Mouse (Mus musculus): ENCODE results near the gene Gm44965. TPM values are rescaled to one million over a fixed set of nuclear protein-coding genes. Genes with fewer than 3 reads are reported as not detected.

Gene Gm44965
- polyA plus RNA-seq, 1 experiment from 2014 or later, result not detected

- Histone ChIP-seq H3K4me2 (no peak overlapping the region), H3K4me3 (replicated peaks) (no peak overlapping the region), H3K9me3 (no peaks in the 10 kb centered on the region), H3K36me3 (peaks cover 23% of the 10 kb centered on the region; the same call in 1 of the 2 replicates), H3K4me1 (replicated peaks) (peaks cover 14% of the 10 kb centered on the region), H3K27ac (peak overlapping the region; percentile 67; the same call in 1 of the 2 replicates), H3K9ac (replicated peaks) (no peak overlapping the region), H3K27me3 (no peaks in the 10 kb centered on the region)
- 82% methylated on average over 4 of the region's 4 CpGs for WGBS
- no peak; the same call in 1 of the 2 replicates for ATAC-seq (ENCODE audit: insufficient number of reproducible peaks, insufficient read depth, low FRiP score, low TSS enrichment, low read depth)
Observed at GRCm38 (mm10) chr6:48565693-48566310, 27.9 kb upstream of the Gm44965 start.

- 62% methylated on average over 5 of the region's 5 CpGs for WGBS
- H3K27me3 ChIP-seq, result no peaks in the 10 kb centered on the region
- H3K9ac ChIP-seq (replicated peaks), result no peak overlapping the region
- H3K9me3 ChIP-seq, result no peaks in the 10 kb centered on the region
- H3K4me1 ChIP-seq (replicated peaks), result peaks cover 14% of the 10 kb centered on the region
- ATAC-seq (ENCODE audit: insufficient number of reproducible peaks, insufficient read depth, low FRiP score, low TSS enrichment, low read depth), result peak; percentile 71; the same call in 1 of the 2 replicates
- H3K27ac ChIP-seq, result peak overlapping the region; percentile 67
- H3K4me3 ChIP-seq (replicated peaks), result no peak overlapping the region
- no peak overlapping the region for H3K4me2 ChIP-seq
- H3K36me3 ChIP-seq, result peaks cover 23% of the 10 kb centered on the region; the same call in 1 of the 2 replicates
Observed at GRCm38 (mm10) chr6:48566312-48566711, 27.4 kb upstream of the Gm44965 start.

GRCm38 (mm10) chr6:48568036-48568984 lies 25.4 kb upstream of the Gm44965 start:
- Histone ChIP-seq H3K9me3 (no peaks in the 10 kb centered on the region), H3K36me3 (peaks cover 23% of the 10 kb centered on the region; the same call in 1 of the 2 replicates), H3K27me3 (no peaks in the 10 kb centered on the region), H3K4me1 (replicated peaks) (peaks cover 27% of the 10 kb centered on the region), H3K9ac (replicated peaks) (no peak overlapping the region), H3K27ac (0 out of 2 replicates have a peak overlapping the region, but pooled peaks have one; percentile 23), H3K4me2 (no peak overlapping the region), H3K4me3 (replicated peaks) (no peak overlapping the region)
- ATAC-seq (ENCODE audit: insufficient number of reproducible peaks, insufficient read depth, low FRiP score, low TSS enrichment, low read depth), result no peak
- WGBS, result 88% methylated on average over 21 of the region's 21 CpGs

- no peaks in the 10 kb centered on the region for H3K27me3 ChIP-seq
- H3K9me3 ChIP-seq, result no peaks in the 10 kb centered on the region
- peaks cover 22% of the 10 kb centered on the region; the same call in 1 of the 2 replicates for H3K36me3 ChIP-seq
- no peak overlapping the region for H3K4me2 ChIP-seq
- H3K4me1 ChIP-seq (replicated peaks), result peaks cover 29% of the 10 kb centered on the region
- no peak for ATAC-seq (ENCODE audit: insufficient number of reproducible peaks, insufficient read depth, low FRiP score, low TSS enrichment, low read depth)
- H3K27ac ChIP-seq, result no peak overlapping the region
- 83% methylated on average over 8 of the region's 8 CpGs for WGBS
- H3K4me3 ChIP-seq (replicated peaks), result no peak overlapping the region
- no peak overlapping the region for H3K9ac ChIP-seq (replicated peaks)
Observed at GRCm38 (mm10) chr6:48569065-48569807, 24.5 kb upstream of the Gm44965 start.

- no peak overlapping the region for H3K9ac ChIP-seq (replicated peaks)
- H3K27ac ChIP-seq, result peak overlapping the region; percentile 59; the same call in 1 of the 2 replicates
- peaks cover 15% of the 10 kb centered on the region for H3K4me1 ChIP-seq (replicated peaks)
- ATAC-seq (ENCODE audit: insufficient number of reproducible peaks, insufficient read depth, low FRiP score, low TSS enrichment, low read depth), result no peak
- H3K9me3 ChIP-seq, result no peaks in the 10 kb centered on the region
- H3K36me3 ChIP-seq, result peaks cover 13% of the 10 kb centered on the region; the same call in 1 of the 2 replicates
- no peak overlapping the region for H3K4me2 ChIP-seq
- no peaks in the 10 kb centered on the region for H3K27me3 ChIP-seq
- H3K4me3 ChIP-seq (replicated peaks), result no peak overlapping the region
- WGBS, result 94% methylated on average over 5 of the region's 5 CpGs
Observed at GRCm38 (mm10) chr6:48572014-48572413, 21.7 kb upstream of the Gm44965 start.

GRCm38 (mm10) chr6:48572572-48573061 lies 21.1 kb upstream of the Gm44965 start, which contains the start of gene Rarres2:
TSS of gene Rarres2 (minus strand) at chr6:48572789.
- WGBS, result 14% methylated on average over 6 of the region's 6 CpGs

GRCm38 (mm10) chr6:48573280-48573679 lies 20.5 kb upstream of the Gm44965 start:
- H3K4me1 ChIP-seq (replicated peaks), result peaks cover 15% of the 10 kb centered on the region
- H3K27ac ChIP-seq, result peak overlapping the region; percentile 59; the same call in 1 of the 2 replicates
- H3K9ac ChIP-seq (replicated peaks), result no peak overlapping the region
- no peak overlapping the region for H3K4me3 ChIP-seq (replicated peaks)
- H3K36me3 ChIP-seq, result peaks cover 12% of the 10 kb centered on the region; the same call in 1 of the 2 replicates
- ATAC-seq (ENCODE audit: insufficient number of reproducible peaks, insufficient read depth, low FRiP score, low TSS enrichment, low read depth), result no peak
- no peaks in the 10 kb centered on the region for H3K9me3 ChIP-seq
- no peak overlapping the region for H3K4me2 ChIP-seq
- WGBS, result 16% methylated on average over 10 of the region's 10 CpGs
- no peaks in the 10 kb centered on the region for H3K27me3 ChIP-seq

More at GRCm38 (mm10) chr6:48572572-48573061, 21.1 kb upstream of the Gm44965 start, which contains the start of gene Rarres2:
- Histone ChIP-seq H3K4me2 (no peak within 1 kb of the TSS), H3K9me3 (no peaks in the 10 kb centered on the region), H3K4me1 (replicated peaks) (peaks cover 15% of the 10 kb centered on the region), H3K27me3 (no peaks in the 10 kb centered on the region), H3K27ac (peak within 1 kb of the TSS; percentile 59; the same call in 1 of the 2 replicates), H3K4me3 (replicated peaks) (no peak within 1 kb of the TSS), H3K36me3 (peaks cover 13% of the 10 kb centered on the region; the same call in 1 of the 2 replicates), H3K9ac (replicated peaks) (no peak within 1 kb of the TSS)
- no peak for ATAC-seq (ENCODE audit: insufficient number of reproducible peaks, insufficient read depth, low FRiP score, low TSS enrichment, low read depth)

- H3K4me2 ChIP-seq, result no peak overlapping the region
- no peak for ATAC-seq (ENCODE audit: insufficient number of reproducible peaks, insufficient read depth, low FRiP score, low TSS enrichment, low read depth)
- no peak overlapping the region for H3K9ac ChIP-seq (replicated peaks)
- H3K27me3 ChIP-seq, result no peaks in the 10 kb centered on the region
- H3K36me3 ChIP-seq, result peaks cover 10% of the 10 kb centered on the region; the same call in 1 of the 2 replicates
- H3K27ac ChIP-seq, result no peak overlapping the region
- H3K9me3 ChIP-seq, result no peaks in the 10 kb centered on the region
- peaks cover 15% of the 10 kb centered on the region for H3K4me1 ChIP-seq (replicated peaks)
- WGBS, result 59% methylated on average over 3 of the region's 3 CpGs
- H3K4me3 ChIP-seq (replicated peaks), result no peak overlapping the region
Observed at GRCm38 (mm10) chr6:48573981-48574380, 19.8 kb upstream of the Gm44965 start.

GRCm38 (mm10) chr6:48578736-48579135 lies 15.0 kb upstream of the Gm44965 start:
- no peak overlapping the region for H3K27ac ChIP-seq
- ATAC-seq (ENCODE audit: insufficient number of reproducible peaks, insufficient read depth, low FRiP score, low TSS enrichment, low read depth), result no peak
- H3K9ac ChIP-seq (replicated peaks), result no peak overlapping the region
- no peaks in the 10 kb centered on the region for H3K27me3 ChIP-seq
- no peaks in the 10 kb centered on the region for H3K4me1 ChIP-seq (replicated peaks)
- H3K4me2 ChIP-seq, result no peak overlapping the region
- no peak overlapping the region for H3K4me3 ChIP-seq (replicated peaks)
- WGBS, result 61% methylated on average over 5 of the region's 5 CpGs
- no peaks in the 10 kb centered on the region for H3K9me3 ChIP-seq
- no peaks in the 10 kb centered on the region for H3K36me3 ChIP-seq

GRCm38 (mm10) chr6:48579215-48579648 lies 14.5 kb upstream of the Gm44965 start:
- H3K4me2 ChIP-seq, result no peak overlapping the region
- no peak overlapping the region for H3K9ac ChIP-seq (replicated peaks)
- no peak for ATAC-seq (ENCODE audit: insufficient number of reproducible peaks, insufficient read depth, low FRiP score, low TSS enrichment, low read depth)
- H3K27ac ChIP-seq, result no peak overlapping the region
- H3K9me3 ChIP-seq, result no peaks in the 10 kb centered on the region
- H3K4me1 ChIP-seq (replicated peaks), result no peaks in the 10 kb centered on the region
- WGBS, result 40% methylated on average over 5 of the region's 5 CpGs
- no peaks in the 10 kb centered on the region for H3K27me3 ChIP-seq
- no peak overlapping the region for H3K4me3 ChIP-seq (replicated peaks)
- no peaks in the 10 kb centered on the region for H3K36me3 ChIP-seq

Data from limb, embryonic 12.5 days (tissue).